Mouse (Mus musculus) MEL (cell line): ENCODE measurements at regions not wholly inside any gene's neighbourhood (a gene's known extent, or its start where the extent isn't known, plus 50 kb on each side); places are given as distances from the start of the nearest gene placed in this dataset.
A peak's percentile ranks its signal among the peaks of the same experiment; 100 is the strongest.

ENCODE experiments used
- DNase-seq: peaks from one replicate; pipeline ENCODE4 v3.0.0; 2011; ENCODE audit warnings: low read depth, low spot score
- H3K27ac ChIP-seq: 2 replicates; pipeline ENCODE4 v1.5.1; 2012; ENCODE audit warnings: low read depth, mild to moderate bottlenecking, control low read depth, low read length, moderate library complexity; ENCODE audit not compliant: control insufficient read depth
- H3K27me3 ChIP-seq, 2 experiments: fragments of 150-350 bp in 1 of 2; sonication (generic) in 1 of 2; 2 replicates each; pipeline ENCODE4 v1.6.1; 2012; ENCODE audit warnings: low read length in 2 of 2, mild to moderate bottlenecking in 2 of 2, improper control_type of control experiment in 1 of 2, moderate library complexity in 1 of 2; ENCODE audit not compliant: insufficient read depth in 2 of 2, control insufficient read depth in 1 of 2
- H3K36me3 ChIP-seq, 2 experiments: 2 replicates each; pipeline ENCODE4 v1.6.1; 2012 to 2014; ENCODE audit warnings: low read length in 2 of 2, improper control_type of control experiment in 1 of 2, inconsistent platforms in 1 of 2, mild to moderate bottlenecking in 1 of 2; ENCODE audit not compliant: insufficient read depth in 2 of 2, control insufficient read depth in 1 of 2
- H3K4me1 ChIP-seq, 2 experiments: fragments of 150-350 bp in 1 of 2; sonication (generic) in 1 of 2; 2 replicates each; pipeline ENCODE4 v1.6.1; 2012; ENCODE audit warnings: low read length in 2 of 2, improper control_type of control experiment in 1 of 2, mild to moderate bottlenecking in 1 of 2; ENCODE audit not compliant: insufficient read depth in 2 of 2, control insufficient read depth in 1 of 2
- H3K4me3 ChIP-seq, 2 experiments: fragments of 150-350 bp in 1 of 2; sonication (generic) in 1 of 2; 2 replicates each; pipeline ENCODE4 v1.5.1; 2012; ENCODE audit warnings: low read depth in 2 of 2, low read length in 2 of 2, mild to moderate bottlenecking in 2 of 2, moderate library complexity in 2 of 2, control low read depth in 1 of 2, improper control_type of control experiment in 1 of 2; ENCODE audit not compliant: control insufficient read depth in 1 of 2, insufficient read depth in 1 of 2
- H3K79me2 ChIP-seq: 2 replicates; pipeline ENCODE4 v1.6.1; 2012; ENCODE audit warnings: mild to moderate bottlenecking, low read length, moderate library complexity; ENCODE audit not compliant: control insufficient read depth, poor library complexity, insufficient read depth
- H3K9ac ChIP-seq: 2 replicates; pipeline ENCODE4 v1.6.1; 2012; ENCODE audit warnings: low read depth, mild to moderate bottlenecking, control low read depth, low read length, moderate library complexity; ENCODE audit not compliant: control insufficient read depth, poor library complexity, severe bottlenecking
- H3K9me3 ChIP-seq: fragments of 150-350 bp; sonication (generic); replicated peaks from 2 replicates; pipeline ENCODE4 v1.6.1; 2012; ENCODE audit warnings: mild to moderate bottlenecking, low read length, improper control_type of control experiment, moderate library complexity; ENCODE audit not compliant: insufficient read depth
- CHD2 ChIP-seq: IDR thresholded peaks from 2 replicates; pipeline ENCODE4 v1.6.1; 2011; ENCODE audit warnings: low read length, improper control_type of control experiment
- EP300 ChIP-seq, 2 experiments: IDR thresholded peaks; 2 replicates each; pipeline ENCODE4 v1.6.1; 2011; ENCODE audit warnings: improper control_type of control experiment in 2 of 2, low read length in 2 of 2, low read depth in 1 of 2, mild to moderate bottlenecking in 1 of 2
- GABPA ChIP-seq: IDR thresholded peaks from 2 replicates; pipeline ENCODE4 v1.6.1; 2012; ENCODE audit warnings: low read depth, mild to moderate bottlenecking, inconsistent platforms, low read length, improper control_type of control experiment, moderate library complexity
- HCFC1 ChIP-seq: IDR thresholded peaks from 2 replicates; pipeline ENCODE4 v1.6.1; 2012; ENCODE audit warnings: low read depth, mild to moderate bottlenecking, inconsistent platforms, low read length, improper control_type of control experiment, moderate library complexity
- JUND ChIP-seq: IDR thresholded peaks from 2 replicates; pipeline ENCODE4 v1.6.1; 2011; ENCODE audit warnings: low read depth, mild to moderate bottlenecking, improper control_type of control experiment, low read length
- KAT2A ChIP-seq: conservative IDR thresholded peaks from 2 replicates; pipeline ENCODE4 v1.6.1; 2012; ENCODE audit warnings: low read depth, low read length, improper control_type of control experiment, inconsistent platforms
- MAX ChIP-seq: IDR thresholded peaks from 2 replicates; pipeline ENCODE4 v1.6.1; 2011; ENCODE audit warnings: low read length, improper control_type of control experiment
- MAZ ChIP-seq: IDR thresholded peaks from 2 replicates; pipeline ENCODE4 v1.6.1; 2012; ENCODE audit warnings: low read depth, mild to moderate bottlenecking, inconsistent platforms, low read length, improper control_type of control experiment
- MEF2A ChIP-seq: IDR thresholded peaks from 2 replicates; pipeline ENCODE4 v1.6.1; 2014; ENCODE audit warnings: low read depth, mild to moderate bottlenecking, inconsistent platforms, low read length, improper control_type of control experiment; ENCODE audit not compliant: poor library complexity, insufficient replicate concordance, severe bottlenecking; ENCODE audit errors: extremely low read depth
- MYB ChIP-seq: IDR thresholded peaks from 2 replicates; pipeline ENCODE4 v1.6.1; 2011; ENCODE audit warnings: mild to moderate bottlenecking, low read depth, low read length, improper control_type of control experiment
- NELFE ChIP-seq: IDR thresholded peaks from 2 replicates; pipeline ENCODE4 v1.6.1; 2011; ENCODE audit warnings: low read depth, low read length, improper control_type of control experiment
- NRF1 ChIP-seq: IDR thresholded peaks from 2 replicates; pipeline ENCODE4 v1.6.1; 2014; ENCODE audit warnings: low read depth, mild to moderate bottlenecking, inconsistent platforms, low read length, improper control_type of control experiment, moderate library complexity; ENCODE audit not compliant: poor library complexity, insufficient read depth, severe bottlenecking
- POLR2A ChIP-seq, 2 experiments: IDR thresholded peaks; 2 replicates each; pipeline ENCODE4 v1.6.1; 2011 to 2012; ENCODE audit warnings: low read length in 2 of 2, mild to moderate bottlenecking in 2 of 2, control low read depth in 1 of 2, improper control_type of control experiment in 1 of 2, low read depth in 1 of 2, moderate library complexity in 1 of 2; ENCODE audit not compliant: control insufficient read depth in 1 of 2, insufficient read depth in 1 of 2, poor library complexity in 1 of 2
- RAD21 ChIP-seq: IDR thresholded peaks from 2 replicates; pipeline ENCODE4 v1.6.1; 2011; ENCODE audit warnings: mild to moderate bottlenecking, low read depth, low read length, improper control_type of control experiment
- SIN3A ChIP-seq: IDR thresholded peaks from 2 replicates; pipeline ENCODE4 v1.6.1; 2012; ENCODE audit warnings: low read length, improper control_type of control experiment, inconsistent platforms
- TBP ChIP-seq: IDR thresholded peaks from 2 replicates; pipeline ENCODE4 v1.8.0; 2011; ENCODE audit warnings: low read depth, low read length, improper control_type of control experiment
- USF1 ChIP-seq: IDR thresholded peaks from 2 replicates; pipeline ENCODE4 v1.6.1; 2014; ENCODE audit warnings: low read depth, mild to moderate bottlenecking, inconsistent platforms, low read length, improper control_type of control experiment, moderate library complexity
- USF2 ChIP-seq, 2 experiments: IDR thresholded peaks; 2 replicates each; pipeline ENCODE4 v1.6.1; 2011 to 2012; ENCODE audit warnings: improper control_type of control experiment in 2 of 2, low read length in 2 of 2, borderline replicate concordance in 1 of 2, inconsistent platforms in 1 of 2, low read depth in 1 of 2, mild to moderate bottlenecking in 1 of 2; ENCODE audit not compliant: insufficient read depth in 1 of 2
- ZMIZ1 ChIP-seq: IDR thresholded peaks from 2 replicates; pipeline ENCODE4 v1.6.1; 2012; ENCODE audit warnings: low read depth, mild to moderate bottlenecking, inconsistent platforms, low read length, improper control_type of control experiment, moderate library complexity

GRCm38 (mm10) chr13:79182630-79183412 lies 983.3 kb upstream of the Nr2f1 start:
- Histone ChIP-seq H3K9ac (no peak overlapping the region), H3K36me3 (no peaks in the 10 kb centered on the region), H3K4me1 (no peaks in the 10 kb centered on the region), H3K4me3 (no peak overlapping the region), H3K27me3 (no peaks in the 10 kb centered on the region), H3K27ac (no peak overlapping the region), H3K79me2 (no peaks in the 10 kb centered on the region), H3K9me3 (no peaks in the 10 kb centered on the region)
- no peak for DNase-seq
- TF ChIP-seq EP300 (IDR thresholded peaks at IDR 0.05; ENCODE audit: low read depth in 1 of 2, low read length in 2 of 2) (no peak), ZMIZ1 (no peak), MAZ (no peak), NELFE (no peak), TBP (no peak), RAD21 (no peak), USF2 (IDR thresholded peaks at IDR 0.05; ENCODE audit: borderline replicate concordance in 1 of 2, insufficient read depth in 1 of 2, low read depth in 1 of 2, low read length in 2 of 2) (no peak), USF1 (no peak), HCFC1 (no peak), JUND (no peak), MAX (no peak), MEF2A (no peak), NRF1 (no peak), CHD2 (no peak), MYB (no peak)

- peak; percentile 25 for DNase-seq
- H3K79me2 ChIP-seq = no peaks in the 10 kb centered on the region
These were observed 959.2 kb upstream of the Nr2f1 start for GRCm38 (mm10) chr13:79158757-79159156.

More at GRCm38 (mm10) chr13:79158757-79159156, 959.2 kb upstream of the Nr2f1 start:
- Histone ChIP-seq H3K4me1 (no peaks in the 10 kb centered on the region), H3K9ac (no peak overlapping the region), H3K9me3 (no peaks in the 10 kb centered on the region), H3K27ac (no peak overlapping the region), H3K36me3 (no peaks in the 10 kb centered on the region), H3K4me3 (no peak overlapping the region), H3K27me3 (no peaks in the 10 kb centered on the region)
- TF ChIP-seq GABPA (no peak), POLR2A (IDR thresholded peaks at IDR 0.05; ENCODE audit: control insufficient read depth in 1 of 2, insufficient read depth in 1 of 2, low read depth in 1 of 2, low read length in 2 of 2, poor library complexity in 1 of 2) (no peak), SIN3A (no peak), KAT2A (no peak)
